Mouse (Mus musculus) embryonic facial prominence, embryonic 15.5 days (tissue): ENCODE data around the gene Gm49387. TPM values are rescaled to one million over a fixed set of nuclear protein-coding genes. Genes with fewer than 3 reads are reported as not detected.

Source experiments
- ATAC-seq: fragments of 200-750 bp; cut with Nextera tagmentation; 2 replicates; pipeline ENCODE4 v1.8.0; 2017; ENCODE audit warnings: low read depth, moderate TSS enrichment; ENCODE audit not compliant: insufficient number of reproducible peaks, low FRiP score, low TSS enrichment
- H3K27ac ChIP-seq: fragments of 300-500 bp; sonication (generic); replicated peaks from 2 replicates; pipeline ENCODE4 v1.5.1; 2015; ENCODE audit warnings: mild to moderate bottlenecking, inconsistent platforms
- H3K27me3 ChIP-seq: fragments of 300-500 bp; sonication (generic); 2 replicates; pipeline ENCODE4 v1.6.1; 2015; ENCODE audit warnings: inconsistent platforms
- H3K36me3 ChIP-seq: fragments of 300-500 bp; sonication (generic); 2 replicates; pipeline ENCODE4 v1.6.1; 2015; ENCODE audit warnings: mild to moderate bottlenecking, inconsistent platforms
- H3K4me1 ChIP-seq: fragments of 300-500 bp; sonication (generic); 2 replicates; pipeline ENCODE4 v1.6.1; 2015; ENCODE audit warnings: inconsistent platforms
- H3K4me2 ChIP-seq: fragments of 300-500 bp; sonication (generic); replicated peaks from 2 replicates; pipeline ENCODE4 v1.6.1; 2015; ENCODE audit warnings: mild to moderate bottlenecking, inconsistent platforms
- H3K4me3 ChIP-seq: fragments of 300-500 bp; sonication (generic); replicated peaks from 2 replicates; pipeline ENCODE4 v1.5.1; 2015; ENCODE audit warnings: mild to moderate bottlenecking, inconsistent platforms
- H3K9ac ChIP-seq: fragments of 300-500 bp; sonication (generic); 2 replicates; pipeline ENCODE4 v1.6.1; 2015; ENCODE audit warnings: inconsistent platforms
- H3K9me3 ChIP-seq: fragments of 300-500 bp; sonication (generic); replicated peaks from 2 replicates; pipeline ENCODE4 v1.6.1; 2016; ENCODE audit warnings: inconsistent platforms
- WGBS: fragments of 180-500 bp; shearing (Covaris S2); methylation state at CpG from one replicate; pipeline ENCODE4 v1.1.7; 2015; 5-methylcytosine and 5-hydroxymethylcytosine counted together
- polyA plus RNA-seq: library from polyadenylated mRNA; unstranded; fragments of >200 nt; fragmentation: Nextera tagmentation; extraction: Ambion mirVana; gene quantifications from 2 replicates; pipeline ENCODE4 v1.2.1, GENCODE M21; 2015

Gm49387 gene
- polyA plus RNA-seq, 1 experiment from 2014 or later: 3.8 TPM

GRCm38 (mm10) chr14:31661671-31662554, 21.2 kb upstream of the Gm49387 start:
- ATAC-seq: peak; percentile 91
- no peaks in the 10 kb centered on the region for H3K27me3 ChIP-seq
- 1% methylated on average over 44 of the region's 44 CpGs for WGBS
- peaks cover 2% of the 10 kb centered on the region; the same call in 1 of the 2 replicates for H3K36me3 ChIP-seq
- no peaks in the 10 kb centered on the region for H3K9me3 ChIP-seq
- H3K4me3 ChIP-seq: peak overlapping the region; percentile 37
- H3K4me2 ChIP-seq: peak overlapping the region; percentile 57
- peak overlapping the region; percentile 37 for H3K9ac ChIP-seq
- peaks cover 84% of the 10 kb centered on the region for H3K4me1 ChIP-seq
- H3K27ac ChIP-seq: peak overlapping the region; percentile 99

DNA sequence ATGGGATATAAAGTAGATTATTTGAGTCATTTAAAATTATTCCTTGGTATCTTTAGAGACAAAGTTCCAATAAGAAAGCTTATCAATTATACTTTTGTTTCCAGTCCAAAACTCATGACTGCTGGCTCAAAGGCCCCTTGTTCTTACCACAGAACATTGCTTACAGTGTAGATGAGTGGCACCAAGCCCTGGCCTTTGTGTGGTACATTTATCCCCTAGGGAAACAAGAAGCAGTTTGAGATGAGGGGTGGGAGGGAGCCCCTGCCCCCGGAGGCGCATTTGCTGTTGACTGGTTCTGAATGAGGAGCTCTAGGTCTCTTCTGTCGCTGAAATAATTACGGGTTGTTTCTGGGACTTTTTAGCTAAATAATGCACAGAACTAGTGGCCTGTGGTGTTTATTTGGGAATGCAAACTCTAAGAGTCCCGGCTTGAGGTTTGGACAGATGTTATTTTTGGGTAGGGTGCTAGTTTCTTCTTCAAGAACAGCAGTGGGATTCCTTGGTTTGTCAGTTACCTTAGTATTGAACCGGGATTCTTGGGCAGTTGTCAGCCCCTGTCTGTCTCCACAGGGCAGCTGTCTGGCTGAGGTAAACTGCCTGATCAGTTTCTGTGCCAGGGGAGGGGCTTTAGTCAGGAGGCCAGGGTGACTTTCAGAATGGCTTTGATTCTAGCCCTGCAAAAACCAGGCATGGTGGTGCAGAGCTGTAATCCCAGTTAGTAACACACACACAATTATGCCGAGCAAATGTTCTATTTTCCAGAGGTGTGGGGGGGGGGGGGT, 19.8 kb upstream of the Gm49387 start:
- Histone ChIP-seq H3K36me3 (no peaks in the 10 kb centered on the region), H3K4me2 (no peak overlapping the region), H3K9me3 (no peaks in the 10 kb centered on the region), H3K9ac (no peak overlapping the region), H3K27me3 (no peaks in the 10 kb centered on the region), H3K27ac (peak overlapping the region; percentile 99), H3K4me3 (no peak overlapping the region), H3K4me1 (peaks cover 81% of the 10 kb centered on the region)
- 18% methylated on average over 7 of the region's 7 CpGs for WGBS
- no peak for ATAC-seq

- Histone ChIP-seq H3K9me3 (no peaks in the 10 kb centered on the region), H3K4me3 (no peak overlapping the region), H3K9ac (no peak overlapping the region), H3K27ac (peak overlapping the region; percentile 99), H3K4me2 (no peak overlapping the region), H3K36me3 (no peaks in the 10 kb centered on the region), H3K27me3 (no peaks in the 10 kb centered on the region), H3K4me1 (peaks cover 72% of the 10 kb centered on the region)
- WGBS: 25% methylated on average over 10 of the region's 10 CpGs
- ATAC-seq: peak; percentile 21
Measured at GRCm38 (mm10) chr14:31659501-31660181, 19.0 kb upstream of the Gm49387 start.

DNA sequence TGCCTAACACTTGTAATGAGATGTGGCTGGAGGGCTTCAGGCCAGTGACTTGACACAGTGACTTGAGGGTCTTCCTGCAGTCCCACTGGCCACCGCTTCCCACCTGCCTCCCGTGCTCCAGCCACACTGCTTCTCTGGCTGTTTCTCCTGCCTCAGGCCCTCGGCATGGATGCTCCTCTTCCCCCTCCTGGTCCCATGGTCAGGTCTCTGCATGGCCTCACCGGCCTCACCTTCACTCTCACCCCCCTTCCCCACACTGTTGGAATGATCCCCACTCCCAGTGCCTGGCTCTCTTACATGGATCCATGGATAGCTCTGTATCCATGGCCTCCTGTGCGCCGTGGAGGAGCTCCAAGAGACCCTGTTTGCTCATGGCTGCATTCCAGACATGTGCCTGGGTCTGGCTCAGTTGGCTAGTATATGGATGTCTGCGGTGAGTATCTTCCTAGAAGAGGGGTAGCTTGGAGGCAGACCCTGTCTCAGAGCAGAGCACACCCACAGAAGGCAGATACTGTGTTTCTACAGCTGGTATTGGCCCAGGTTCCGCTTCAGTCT, 17.5 kb upstream of the Gm49387 start:
- 70% methylated on average over 8 of the region's 8 CpGs for WGBS
- peaks cover 58% of the 10 kb centered on the region for H3K4me1 ChIP-seq

DNA sequence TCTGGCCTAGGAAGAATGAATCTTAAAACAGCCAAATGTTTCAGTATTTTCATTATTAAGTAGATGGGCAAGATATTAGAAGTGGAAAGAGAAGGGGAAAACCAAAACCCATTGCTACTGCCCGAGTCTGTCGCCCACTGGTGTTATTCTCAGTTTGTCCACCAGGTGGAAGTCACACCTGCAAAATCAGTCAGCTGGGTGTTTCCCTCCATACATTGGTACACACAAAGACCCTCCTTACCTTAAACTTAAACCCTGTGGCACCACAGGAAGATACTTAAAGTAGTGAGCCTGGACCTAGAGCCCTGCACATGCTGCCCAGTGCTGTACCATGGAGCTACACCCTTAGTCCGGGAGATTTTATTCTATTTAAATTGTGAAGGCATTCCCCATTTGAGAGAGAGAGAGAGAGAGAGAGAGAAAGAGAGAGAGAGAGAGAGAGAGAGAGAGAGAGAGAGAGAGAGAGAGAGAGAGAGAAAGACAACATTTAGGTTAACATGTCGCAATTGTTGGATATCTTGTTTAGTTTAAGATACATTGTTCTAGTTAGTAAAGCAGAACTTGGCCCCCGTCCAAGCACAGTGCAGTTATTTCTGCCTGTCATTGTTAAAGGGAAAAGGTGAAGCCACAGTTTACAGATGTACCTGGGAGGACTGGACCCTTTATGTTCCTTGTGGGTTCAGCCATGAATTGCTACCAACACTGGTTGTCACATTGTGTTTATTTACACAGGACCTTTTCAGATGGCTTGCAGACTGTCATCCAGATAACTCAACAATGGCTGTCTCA, 16.4 kb upstream of the Gm49387 start:
- Histone ChIP-seq H3K4me3 (no peak overlapping the region), H3K36me3 (no peaks in the 10 kb centered on the region), H3K9ac (no peak overlapping the region), H3K4me2 (no peak overlapping the region), H3K27ac (peak overlapping the region; percentile 99; the same call in 1 of the 2 replicates), H3K9me3 (no peaks in the 10 kb centered on the region), H3K4me1 (peaks cover 46% of the 10 kb centered on the region), H3K27me3 (no peaks in the 10 kb centered on the region)
- 32% methylated on average over 5 of the region's 5 CpGs for WGBS
- no peak for ATAC-seq

More for the DNA sequence above, 17.5 kb upstream of the Gm49387 start:
- Histone ChIP-seq H3K4me3 (no peak overlapping the region), H3K9me3 (no peaks in the 10 kb centered on the region), H3K27me3 (no peaks in the 10 kb centered on the region), H3K27ac (peak overlapping the region; percentile 99), H3K9ac (no peak overlapping the region), H3K36me3 (no peaks in the 10 kb centered on the region), H3K4me2 (no peak overlapping the region)
- no peak for ATAC-seq

GRCm38 (mm10) chr14:31656386-31656785, 15.7 kb upstream of the Gm49387 start:
- no peaks in the 10 kb centered on the region for H3K27me3 ChIP-seq
- no peak for ATAC-seq
- no peaks in the 10 kb centered on the region for H3K36me3 ChIP-seq
- no peak overlapping the region for H3K27ac ChIP-seq
- no peaks in the 10 kb centered on the region for H3K9me3 ChIP-seq
- peaks cover 42% of the 10 kb centered on the region for H3K4me1 ChIP-seq
- H3K9ac ChIP-seq: no peak overlapping the region
- H3K4me3 ChIP-seq: no peak overlapping the region
- 64% methylated on average over 7 of the region's 7 CpGs for WGBS
- H3K4me2 ChIP-seq: no peak overlapping the region

GRCm38 (mm10) chr14:31655406-31655805, 14.7 kb upstream of the Gm49387 start:
- Histone ChIP-seq H3K4me2 (no peak overlapping the region), H3K9me3 (no peaks in the 10 kb centered on the region), H3K4me3 (no peak overlapping the region), H3K9ac (no peak overlapping the region), H3K27me3 (no peaks in the 10 kb centered on the region), H3K36me3 (no peaks in the 10 kb centered on the region), H3K4me1 (peaks cover 32% of the 10 kb centered on the region), H3K27ac (no peak overlapping the region)
- WGBS: 87% methylated on average over 14 of the region's 14 CpGs
- no peak for ATAC-seq

GRCm38 (mm10) chr14:31654816-31655215, 14.1 kb upstream of the Gm49387 start:
- H3K4me2 ChIP-seq: no peak overlapping the region
- 81% methylated on average over 5 of the region's 5 CpGs for WGBS
- H3K27ac ChIP-seq: no peak overlapping the region
- H3K9ac ChIP-seq: no peak overlapping the region
- no peak for ATAC-seq
- H3K4me1 ChIP-seq: peaks cover 26% of the 10 kb centered on the region
- H3K9me3 ChIP-seq: no peaks in the 10 kb centered on the region
- H3K4me3 ChIP-seq: no peak overlapping the region
- H3K27me3 ChIP-seq: no peaks in the 10 kb centered on the region
- no peaks in the 10 kb centered on the region for H3K36me3 ChIP-seq

GRCm38 (mm10) chr14:31653101-31653875, 12.6 kb upstream of the Gm49387 start:
- Histone ChIP-seq H3K4me2 (no peak overlapping the region), H3K9me3 (no peaks in the 10 kb centered on the region), H3K27ac (no peak overlapping the region), H3K4me3 (no peak overlapping the region), H3K9ac (no peak overlapping the region), H3K4me1 (peaks cover 11% of the 10 kb centered on the region), H3K27me3 (no peaks in the 10 kb centered on the region), H3K36me3 (no peaks in the 10 kb centered on the region)
- ATAC-seq: no peak
- 82% methylated on average over 14 of the region's 14 CpGs for WGBS

DNA sequence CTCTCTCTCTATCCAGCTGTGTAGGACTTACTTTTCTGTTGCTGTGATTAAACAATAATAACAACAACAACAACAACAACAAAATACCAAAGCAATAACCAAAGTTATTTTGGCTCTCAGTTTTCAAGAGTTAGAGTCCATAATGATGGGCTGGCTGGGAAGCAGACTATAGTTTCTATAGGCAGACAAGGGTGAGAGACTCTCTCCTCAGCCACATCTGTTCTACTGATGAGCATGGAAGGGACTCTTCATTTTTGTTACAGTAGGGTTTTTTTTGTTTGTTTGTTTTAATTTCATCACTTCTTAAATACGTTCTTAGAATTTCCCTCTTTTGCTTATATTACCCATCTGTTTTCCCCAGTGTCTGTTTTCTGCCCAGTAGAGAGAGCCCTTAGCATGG, 11.9 kb upstream of the Gm49387 start:
- Histone ChIP-seq H3K4me3 (no peak overlapping the region), H3K27ac (no peak overlapping the region), H3K9me3 (no peaks in the 10 kb centered on the region), H3K4me2 (no peak overlapping the region), H3K27me3 (no peaks in the 10 kb centered on the region), H3K4me1 (peaks cover 5% of the 10 kb centered on the region), H3K36me3 (no peaks in the 10 kb centered on the region), H3K9ac (no peak overlapping the region)
- ATAC-seq: no peak
- 71% methylated on average over 1 of the region's 1 CpGs for WGBS
